Mouse (Mus musculus): ENCODE measurements at regions not wholly inside any gene's neighbourhood (a gene's known extent, or its start where the extent isn't known, plus 50 kb on each side); places are given as distances from the start of the nearest gene placed in this dataset.

- TF ChIP-seq CTCF (IDR thresholded peaks at IDR 0.05; ENCODE audit: borderline replicate concordance, extremely low read depth, insufficient read depth, insufficient read length), result no peak
- no peak for TF ChIP-seq POLR2A (IDR thresholded peaks at IDR 0.05; ENCODE audit: borderline replicate concordance, extremely low read depth, insufficient read depth, insufficient read length, poor library complexity, severe bottlenecking)
- DNase-seq (ENCODE audit: low read depth), result peak; percentile 51
Observed at GRCm38 (mm10) chr19:50872661-50873060, 194.2 kb upstream of the Sorcs1 start.

- DNase-seq (ENCODE audit: low read depth), result peak; percentile 65
- TF ChIP-seq CTCF (IDR thresholded peaks at IDR 0.05; ENCODE audit: borderline replicate concordance, extremely low read depth, insufficient read depth, insufficient read length) (no peak), POLR2A (IDR thresholded peaks at IDR 0.05; ENCODE audit: borderline replicate concordance, extremely low read depth, insufficient read depth, insufficient read length, poor library complexity, severe bottlenecking) (no peak)
Observed at GRCm38 (mm10) chr19:50872144-50872543, 193.7 kb upstream of the Sorcs1 start.

- DNase-seq (ENCODE audit: low read depth), result no peak
- no peak for TF ChIP-seq CTCF (IDR thresholded peaks at IDR 0.05; ENCODE audit: borderline replicate concordance, extremely low read depth, insufficient read depth, insufficient read length)
- no peak for TF ChIP-seq POLR2A (IDR thresholded peaks at IDR 0.05; ENCODE audit: borderline replicate concordance, extremely low read depth, insufficient read depth, insufficient read length, poor library complexity, severe bottlenecking)
Observed at GRCm38 (mm10) chr19:50854854-50855253, 176.4 kb upstream of the Sorcs1 start.

GRCm38 (mm10) chr19:50840499-50840898, 162.1 kb upstream of the Sorcs1 start:
- no peak for TF ChIP-seq POLR2A (IDR thresholded peaks at IDR 0.05; ENCODE audit: borderline replicate concordance, extremely low read depth, insufficient read depth, insufficient read length, poor library complexity, severe bottlenecking)
- no peak for TF ChIP-seq CTCF (IDR thresholded peaks at IDR 0.05; ENCODE audit: borderline replicate concordance, extremely low read depth, insufficient read depth, insufficient read length)
- no peak for DNase-seq (ENCODE audit: low read depth)
